Mouse (Mus musculus): Measurements from ENCODE around the gene Alx3. TPM values are rescaled to one million over a fixed set of nuclear protein-coding genes. Genes with fewer than 3 reads are reported as not detected.

Gene Alx3
- polyA plus RNA-seq (2014; fragmentation: Nextera tagmentation; extraction: Ambion mirVana), result 0.11 TPM in 1 of 2 replicates, not detected in the other

- ATAC-seq (ENCODE audit: insufficient number of reproducible peaks, insufficient read depth, low FRiP score, low read depth), result no peak
- Histone ChIP-seq H3K9me3 (ENCODE audit: control insufficient read depth, low read length) (no peaks in the 10 kb centered on the region), H3K9ac (ENCODE audit: low read length) (peak within 1 kb of the TSS; percentile 36; the same call in 1 of the 2 replicates), H3K4me2 (ENCODE audit: low read length) (peak within 1 kb of the TSS; percentile 74), H3K27me3 (ENCODE audit: control insufficient read depth, insufficient read depth, low read length) (peaks cover 93% of the 10 kb centered on the region), H3K36me3 (ENCODE audit: control insufficient read depth, insufficient read depth, low read length) (no peaks in the 10 kb centered on the region), H3K4me3 (ENCODE audit: control insufficient read depth in 1 of 2, insufficient read depth in 1 of 2, low read depth in 1 of 2, low read length in 2 of 2) (peak within 1 kb of the TSS; percentile 20 to 43), H3K27ac (replicated peaks in 1 of 2; ENCODE audit: control insufficient read depth in 1 of 2, insufficient read depth in 1 of 2, low read depth in 2 of 2, low read length in 2 of 2) (no peak within 1 kb of the TSS), H3K4me1 (ENCODE audit: control insufficient read depth in 2 of 2, insufficient read depth in 2 of 2, low read length in 2 of 2) (peaks cover 4 to 19% of the 10 kb centered on the region in 2 experiments; a peak in 3 of 4 replicates)
- 1% methylated on average over 43 of the region's 46 CpGs for WGBS
These were observed at the start of gene Alx3 for GRCm38 (mm10) chr3:107594662-107595263. TSS of gene Alx3 (plus strand) at chr3:107595031.

- no peaks in the 10 kb centered on the region for H3K36me3 ChIP-seq (ENCODE audit: control insufficient read depth, insufficient read depth, low read length)
- H3K4me3 ChIP-seq (ENCODE audit: control insufficient read depth in 1 of 2, insufficient read depth in 1 of 2, low read depth in 1 of 2, low read length in 2 of 2), result no peak overlapping the region
- H3K4me1 ChIP-seq (ENCODE audit: control insufficient read depth in 2 of 2, insufficient read depth in 2 of 2, low read length in 2 of 2), result peaks cover 0 to 5% of the 10 kb centered on the region in 2 experiments; a peak in 2 of 4 replicates
- no peak overlapping the region for H3K4me2 ChIP-seq (ENCODE audit: low read length)
- H3K9ac ChIP-seq (ENCODE audit: low read length), result no peak overlapping the region
- no peak overlapping the region for H3K27ac ChIP-seq (replicated peaks in 1 of 2; ENCODE audit: control insufficient read depth in 1 of 2, insufficient read depth in 1 of 2, low read depth in 2 of 2, low read length in 2 of 2)
- H3K27me3 ChIP-seq (ENCODE audit: control insufficient read depth, insufficient read depth, low read length), result peaks cover 6% of the 10 kb centered on the region; the same call in 1 of the 2 replicates
- no peak for ATAC-seq (ENCODE audit: insufficient number of reproducible peaks, insufficient read depth, low FRiP score, low read depth)
- 60% methylated on average over 5 of the region's 5 CpGs for WGBS
- H3K9me3 ChIP-seq (ENCODE audit: control insufficient read depth, low read length), result no peaks in the 10 kb centered on the region
These were observed 49.6 kb upstream of the Alx3 start for GRCm38 (mm10) chr3:107545278-107545677.

GRCm38 (mm10) chr3:107545716-107546412, 49.0 kb upstream of the Alx3 start:
- Histone ChIP-seq H3K9me3 (ENCODE audit: control insufficient read depth, low read length) (no peaks in the 10 kb centered on the region), H3K9ac (ENCODE audit: low read length) (no peak overlapping the region), H3K4me3 (ENCODE audit: control insufficient read depth in 1 of 2, insufficient read depth in 1 of 2, low read depth in 1 of 2, low read length in 2 of 2) (no peak overlapping the region), H3K36me3 (ENCODE audit: control insufficient read depth, insufficient read depth, low read length) (no peaks in the 10 kb centered on the region), H3K27ac (replicated peaks in 1 of 2; ENCODE audit: control insufficient read depth in 1 of 2, insufficient read depth in 1 of 2, low read depth in 2 of 2, low read length in 2 of 2) (no peak overlapping the region), H3K27me3 (ENCODE audit: control insufficient read depth, insufficient read depth, low read length) (peaks cover 3% of the 10 kb centered on the region; the same call in 1 of the 2 replicates), H3K4me1 (ENCODE audit: control insufficient read depth in 2 of 2, insufficient read depth in 2 of 2, low read length in 2 of 2) (peaks cover 0 to 5% of the 10 kb centered on the region in 2 experiments; a peak in 2 of 4 replicates), H3K4me2 (ENCODE audit: low read length) (no peak overlapping the region)
- ATAC-seq (ENCODE audit: insufficient number of reproducible peaks, insufficient read depth, low FRiP score, low read depth), result no peak
- 76% methylated on average over 10 of the region's 10 CpGs for WGBS

GRCm38 (mm10) chr3:107546956-107547355, 47.9 kb upstream of the Alx3 start:
- Histone ChIP-seq H3K4me1 (ENCODE audit: control insufficient read depth in 2 of 2, insufficient read depth in 2 of 2, low read length in 2 of 2) (peaks cover 0 to 5% of the 10 kb centered on the region in 2 experiments; a peak in 2 of 4 replicates), H3K36me3 (ENCODE audit: control insufficient read depth, insufficient read depth, low read length) (no peaks in the 10 kb centered on the region), H3K4me3 (ENCODE audit: control insufficient read depth in 1 of 2, insufficient read depth in 1 of 2, low read depth in 1 of 2, low read length in 2 of 2) (no peak overlapping the region), H3K9ac (ENCODE audit: low read length) (no peak overlapping the region), H3K27ac (replicated peaks in 1 of 2; ENCODE audit: control insufficient read depth in 1 of 2, insufficient read depth in 1 of 2, low read depth in 2 of 2, low read length in 2 of 2) (no peak overlapping the region), H3K4me2 (ENCODE audit: low read length) (no peak overlapping the region), H3K9me3 (ENCODE audit: control insufficient read depth, low read length) (no peaks in the 10 kb centered on the region), H3K27me3 (ENCODE audit: control insufficient read depth, insufficient read depth, low read length) (peaks cover 3% of the 10 kb centered on the region; the same call in 1 of the 2 replicates)
- WGBS, result 51% methylated on average over 2 of the region's 2 CpGs
- ATAC-seq (ENCODE audit: insufficient number of reproducible peaks, insufficient read depth, low FRiP score, low read depth), result no peak

- no peak overlapping the region for H3K9ac ChIP-seq (ENCODE audit: low read length)
- peaks cover 0 to 5% of the 10 kb centered on the region in 2 experiments; a peak in 2 of 4 replicates for H3K4me1 ChIP-seq (ENCODE audit: control insufficient read depth in 2 of 2, insufficient read depth in 2 of 2, low read length in 2 of 2)
- no peaks in the 10 kb centered on the region for H3K9me3 ChIP-seq (ENCODE audit: control insufficient read depth, low read length)
- H3K36me3 ChIP-seq (ENCODE audit: control insufficient read depth, insufficient read depth, low read length), result no peaks in the 10 kb centered on the region
- H3K4me3 ChIP-seq (ENCODE audit: control insufficient read depth in 1 of 2, insufficient read depth in 1 of 2, low read depth in 1 of 2, low read length in 2 of 2), result no peak overlapping the region
- H3K27ac ChIP-seq (replicated peaks in 1 of 2; ENCODE audit: control insufficient read depth in 1 of 2, insufficient read depth in 1 of 2, low read depth in 2 of 2, low read length in 2 of 2), result no peak overlapping the region
- 73% methylated on average over 17 of the region's 17 CpGs for WGBS
- H3K27me3 ChIP-seq (ENCODE audit: control insufficient read depth, insufficient read depth, low read length), result 0 out of 2 replicates have a peak, but pooled peaks cover 2% of the 10 kb centered on the region
- ATAC-seq (ENCODE audit: insufficient number of reproducible peaks, insufficient read depth, low FRiP score, low read depth), result no peak
- H3K4me2 ChIP-seq (ENCODE audit: low read length), result no peak overlapping the region
These were observed 44.3 kb upstream of the Alx3 start for GRCm38 (mm10) chr3:107550409-107551049.

- no peak within 1 kb of the TSS for H3K4me3 ChIP-seq (ENCODE audit: control insufficient read depth in 1 of 2, insufficient read depth in 1 of 2, low read depth in 1 of 2, low read length in 2 of 2)
- H3K4me1 ChIP-seq (ENCODE audit: control insufficient read depth in 2 of 2, insufficient read depth in 2 of 2, low read length in 2 of 2), result no peaks in the 10 kb centered on the region
- no peaks in the 10 kb centered on the region for H3K36me3 ChIP-seq (ENCODE audit: control insufficient read depth, insufficient read depth, low read length)
- no peak within 1 kb of the TSS for H3K27ac ChIP-seq (replicated peaks in 1 of 2; ENCODE audit: control insufficient read depth in 1 of 2, insufficient read depth in 1 of 2, low read depth in 2 of 2, low read length in 2 of 2)
- H3K4me2 ChIP-seq (ENCODE audit: low read length), result no peak within 1 kb of the TSS
- ATAC-seq (ENCODE audit: insufficient number of reproducible peaks, insufficient read depth, low FRiP score, low read depth), result no peak
- no peak within 1 kb of the TSS for H3K9ac ChIP-seq (ENCODE audit: low read length)
- 88% methylated on average over 2 of the region's 2 CpGs for WGBS
- H3K9me3 ChIP-seq (ENCODE audit: control insufficient read depth, low read length), result no peaks in the 10 kb centered on the region
- peaks cover 2% of the 10 kb centered on the region; the same call in 1 of the 2 replicates for H3K27me3 ChIP-seq (ENCODE audit: control insufficient read depth, insufficient read depth, low read length)
These were observed 40.0 kb upstream of the Alx3 start, which contains the start of gene Ubl4b for GRCm38 (mm10) chr3:107554842-107555241. TSS of gene Ubl4b (minus strand) at chr3:107555073.

GRCm38 (mm10) chr3:107558740-107559139, 36.1 kb upstream of the Alx3 start:
- ATAC-seq (ENCODE audit: insufficient number of reproducible peaks, insufficient read depth, low FRiP score, low read depth), result no peak
- no peak overlapping the region for H3K27ac ChIP-seq (replicated peaks in 1 of 2; ENCODE audit: control insufficient read depth in 1 of 2, insufficient read depth in 1 of 2, low read depth in 2 of 2, low read length in 2 of 2)
- H3K9me3 ChIP-seq (ENCODE audit: control insufficient read depth, low read length), result no peaks in the 10 kb centered on the region
- no peak overlapping the region for H3K4me3 ChIP-seq (ENCODE audit: control insufficient read depth in 1 of 2, insufficient read depth in 1 of 2, low read depth in 1 of 2, low read length in 2 of 2)
- WGBS, result 24% methylated on average over 3 of the region's 3 CpGs
- H3K4me2 ChIP-seq (ENCODE audit: low read length), result no peak overlapping the region
- H3K9ac ChIP-seq (ENCODE audit: low read length), result no peak overlapping the region
- H3K36me3 ChIP-seq (ENCODE audit: control insufficient read depth, insufficient read depth, low read length), result no peaks in the 10 kb centered on the region
- H3K4me1 ChIP-seq (ENCODE audit: control insufficient read depth in 2 of 2, insufficient read depth in 2 of 2, low read length in 2 of 2), result peaks cover 25 to 26% of the 10 kb centered on the region in 2 experiments
- H3K27me3 ChIP-seq (ENCODE audit: control insufficient read depth, insufficient read depth, low read length), result no peaks in the 10 kb centered on the region; the same call in 1 of the 2 replicates

Data from heart, embryonic 14.5 days (tissue).